Mouse (Mus musculus) left cerebral cortex, adult 11 months (tissue): ENCODE measurements around the gene Nsmf.

Experiments used
- DNase-seq: peaks from one replicate; pipeline ENCODE4 v3.0.0; 2022; ENCODE audit warnings: low spot score

Gene Nsmf

GRCm38 (mm10) chr2:25087842-25088241 lies 33.7 kb downstream of the Nsmf start:
- DNase-seq: no peak

- DNase-seq: no peak
Observed at GRCm38 (mm10) chr2:25088636-25089035, 34.5 kb downstream of the Nsmf start.

GRCm38 (mm10) chr2:25094785-25095108 lies 40.6 kb downstream of the Nsmf start:
- no peak for DNase-seq

GRCm38 (mm10) chr2:25095109-25095850 lies 41.1 kb downstream of the Nsmf start, which contains the start of gene Noxa1:
Gene Noxa1, minus strand, starts transcription at chr2:25095149.
- DNase-seq: no peak

GRCm38 (mm10) chr2:25098005-25098615 lies 44.0 kb downstream of the Nsmf start:
- DNase-seq: no peak

- DNase-seq: peak; percentile 19
Observed at GRCm38 (mm10) chr2:25098956-25099355, 44.8 kb downstream of the Nsmf start.

GRCm38 (mm10) chr2:25099703-25100102 lies 45.5 kb downstream of the Nsmf start:
- no peak for DNase-seq

- no peak for DNase-seq
Observed at GRCm38 (mm10) chr2:25104122-25104521, 50.0 kb downstream of the Nsmf start.

- DNase-seq: no peak
Observed at GRCm38 (mm10) chr2:25106045-25106444, 51.9 kb downstream of the Nsmf start.

GRCm38 (mm10) chr2:25109487-25109886 lies 55.3 kb downstream of the Nsmf start:
- DNase-seq: no peak

- no peak for DNase-seq
Observed at GRCm38 (mm10) chr2:25110505-25111183, 56.5 kb downstream of the Nsmf start.

GRCm38 (mm10) chr2:25111184-25111791 lies 57.1 kb downstream of the Nsmf start:
- no peak for DNase-seq
